Mouse (Mus musculus) liver, embryonic 11.5 days (tissue): ENCODE results near the gene Ednrb. TPM values are rescaled to one million over a fixed set of nuclear protein-coding genes. Genes with fewer than 3 reads are reported as not detected.
"Not testable (repeated sequence)": the region's sequence is repeated elsewhere in the genome, so short reads cannot be mapped to it uniquely, and the experiment has no call there.

Source experiments
- ATAC-seq: fragments of 200-750 bp; cut with Nextera tagmentation; replicated peaks from 2 replicates; pipeline ENCODE4 v1.8.0; 2017; ENCODE audit warnings: moderate number of reproducible peaks, mild to moderate bottlenecking, moderate TSS enrichment, moderate library complexity; ENCODE audit not compliant: low FRiP score
- DNase-seq: peaks from one replicate; pipeline ENCODE4 v3.0.0-alpha.2; 2017; ENCODE audit warnings: low spot score
- H3K27ac ChIP-seq: fragments of 300-500 bp; sonication (generic); 2 replicates; pipeline ENCODE4 v1.5.1; 2014; ENCODE audit warnings: mild to moderate bottlenecking, low read depth, low read length, control low read depth
- H3K27me3 ChIP-seq: fragments of 300-500 bp; sonication (generic); replicated peaks from 2 replicates; pipeline ENCODE4 v1.6.1; 2014; ENCODE audit warnings: low read length, mixed read lengths; ENCODE audit not compliant: control insufficient read depth, insufficient read depth
- H3K36me3 ChIP-seq: fragments of 300-500 bp; sonication (generic); 2 replicates; pipeline ENCODE4 v1.6.1; 2014; ENCODE audit warnings: mild to moderate bottlenecking, low read length, moderate library complexity, mixed read lengths; ENCODE audit not compliant: control insufficient read depth, insufficient read depth
- H3K4me1 ChIP-seq: fragments of 300-500 bp; sonication (generic); replicated peaks from 2 replicates; pipeline ENCODE4 v1.6.1; 2014; ENCODE audit warnings: low read length, mixed read lengths; ENCODE audit not compliant: control insufficient read depth, insufficient read depth
- H3K4me2 ChIP-seq: fragments of 300-500 bp; sonication (generic); 2 replicates; pipeline ENCODE4 v1.6.1; 2014; ENCODE audit warnings: mild to moderate bottlenecking, control low read depth, moderate library complexity
- H3K4me3 ChIP-seq: fragments of 300-500 bp; sonication (generic); 2 replicates; pipeline ENCODE4 v1.5.1; 2014; ENCODE audit warnings: low read depth, low read length, control low read depth
- H3K9ac ChIP-seq: fragments of 300-500 bp; sonication (generic); 2 replicates; pipeline ENCODE4 v1.6.1; 2014; ENCODE audit warnings: low read depth, low read length, control low read depth
- H3K9me3 ChIP-seq: fragments of 300-500 bp; sonication (generic); 2 replicates; pipeline ENCODE4 v1.6.1; 2016; ENCODE audit warnings: low read length, inconsistent platforms, mixed read lengths; ENCODE audit not compliant: control insufficient read depth
- WGBS: fragments of 180-500 bp; shearing (Covaris S2); extraction: QIAGEN DNeasy Blood & Tissue Kit; methylation state at CpG from one replicate; pipeline ENCODE4 v1.1.7; 2014; 5-methylcytosine and 5-hydroxymethylcytosine counted together
- polyA plus RNA-seq: library from polyadenylated mRNA; unstranded; fragments of >200 nt; fragmentation: Nextera tagmentation; extraction: Ambion mirVana; gene quantifications from 2 replicates; pipeline ENCODE4 v1.2.1, GENCODE M21; 2014

Gene Ednrb
- polyA plus RNA-seq, 1 experiment from 2014 or later: 24.6 TPM

- no peak overlapping the region for H3K4me3 ChIP-seq
- no peak overlapping the region for H3K9ac ChIP-seq
- no peaks in the 10 kb centered on the region for H3K4me1 ChIP-seq
- no peaks in the 10 kb centered on the region for H3K9me3 ChIP-seq
- H3K4me2 ChIP-seq: peak overlapping the region; percentile 22; the same call in 1 of the 2 replicates
- no peaks in the 10 kb centered on the region for H3K27me3 ChIP-seq
- 44% methylated on average over 9 of the region's 9 CpGs for WGBS
- DNase-seq (no peak), ATAC-seq (peak; percentile 63; the same call in 1 of the 2 replicates)
- H3K27ac ChIP-seq: no peak overlapping the region; the same call in 1 of the 2 replicates
- H3K36me3 ChIP-seq: no peaks in the 10 kb centered on the region
Measured at GRCm38 (mm10) chr14:103785096-103785965, 58.9 kb downstream of the Ednrb start.

GRCm38 (mm10) chr14:103780336-103780735, 63.9 kb downstream of the Ednrb start:
- ATAC-seq: 0 out of 2 replicates have a peak, but pooled peaks have one; percentile 36
- H3K36me3 ChIP-seq, H3K9me3 ChIP-seq, H3K9ac ChIP-seq, H3K27me3 ChIP-seq, H3K4me1 ChIP-seq, H3K4me3 ChIP-seq, DNase-seq, H3K4me2 ChIP-seq, H3K27ac ChIP-seq: not testable (repeated sequence)
- WGBS: 85% methylated on average over 6 of the region's 6 CpGs

- H3K36me3 ChIP-seq: no peaks in the 10 kb centered on the region
- no peaks in the 10 kb centered on the region for H3K4me1 ChIP-seq
- H3K27me3 ChIP-seq: no peaks in the 10 kb centered on the region
- H3K9ac ChIP-seq: no peak overlapping the region
- no peak for ATAC-seq
- no peak overlapping the region for H3K4me2 ChIP-seq
- no peak overlapping the region for H3K4me3 ChIP-seq
- 80% methylated on average over 6 of the region's 6 CpGs for whole genome bisulfite sequencing
- DNase-seq: no peak
- H3K27ac ChIP-seq: no peak overlapping the region
- no peaks in the 10 kb centered on the region for H3K9me3 ChIP-seq
Measured at GRCm38 (mm10) chr14:103779276-103779675, 64.9 kb downstream of the Ednrb start.

GRCm38 (mm10) chr14:103778533-103779151, 65.6 kb downstream of the Ednrb start:
- Histone ChIP-seq H3K27ac (no peak overlapping the region), H3K9ac (no peak overlapping the region), H3K9me3 (no peaks in the 10 kb centered on the region), H3K27me3 (no peaks in the 10 kb centered on the region), H3K36me3 (no peaks in the 10 kb centered on the region), H3K4me2 (no peak overlapping the region; the same call in 1 of the 2 replicates), H3K4me1 (no peaks in the 10 kb centered on the region), H3K4me3 (no peak overlapping the region)
- no peak for ATAC-seq
- DNase-seq: no peak
- 69% methylated on average over 13 of the region's 13 CpGs for whole genome bisulfite sequencing

- Histone ChIP-seq H3K9ac (no peak overlapping the region), H3K9me3 (no peaks in the 10 kb centered on the region), H3K4me1 (no peaks in the 10 kb centered on the region), H3K27me3 (no peaks in the 10 kb centered on the region), H3K36me3 (no peaks in the 10 kb centered on the region), H3K4me2 (peak overlapping the region; percentile 6; the same call in 1 of the 2 replicates), H3K4me3 (no peak overlapping the region), H3K27ac (no peak overlapping the region)
- ATAC-seq (no peak), DNase-seq (no peak)
- WGBS: 46% methylated on average over 12 of the region's 12 CpGs
Measured at GRCm38 (mm10) chr14:103778009-103778431, 66.2 kb downstream of the Ednrb start.

GRCm38 (mm10) chr14:103777386-103777785, 66.8 kb downstream of the Ednrb start:
- Histone ChIP-seq H3K36me3 (no peaks in the 10 kb centered on the region), H3K9ac (no peak overlapping the region), H3K4me1 (no peaks in the 10 kb centered on the region), H3K4me2 (no peak overlapping the region), H3K27ac (no peak overlapping the region), H3K9me3 (no peaks in the 10 kb centered on the region), H3K4me3 (no peak overlapping the region), H3K27me3 (no peaks in the 10 kb centered on the region)
- DNase-seq (no peak), ATAC-seq (no peak)
- WGBS: 56% methylated on average over 4 of the region's 4 CpGs

GRCm38 (mm10) chr14:103769319-103770245, 74.6 kb downstream of the Ednrb start:
- no peaks in the 10 kb centered on the region for H3K4me1 ChIP-seq
- ATAC-seq: no peak
- no peaks in the 10 kb centered on the region for H3K36me3 ChIP-seq
- 67% methylated on average over 9 of the region's 9 CpGs for WGBS
- DNase-seq: no peak
- H3K4me2 ChIP-seq: no peak overlapping the region
- H3K9ac ChIP-seq: no peak overlapping the region
- no peaks in the 10 kb centered on the region for H3K9me3 ChIP-seq
- H3K4me3 ChIP-seq: no peak overlapping the region
- no peak overlapping the region for H3K27ac ChIP-seq
- H3K27me3 ChIP-seq: no peaks in the 10 kb centered on the region

GRCm38 (mm10) chr14:103767488-103767887, 76.7 kb downstream of the Ednrb start:
- DNase-seq (no peak), ATAC-seq (no peak)
- Histone ChIP-seq H3K9ac (no peak overlapping the region), H3K36me3 (no peaks in the 10 kb centered on the region), H3K4me3 (no peak overlapping the region), H3K4me2 (no peak overlapping the region), H3K4me1 (no peaks in the 10 kb centered on the region), H3K27ac (no peak overlapping the region), H3K9me3 (no peaks in the 10 kb centered on the region), H3K27me3 (no peaks in the 10 kb centered on the region)
- WGBS: 60% methylated on average over 6 of the region's 6 CpGs
